Comparison of ENCODE assay signal across 21 mouse cellular contexts in the genomic region with DNA sequence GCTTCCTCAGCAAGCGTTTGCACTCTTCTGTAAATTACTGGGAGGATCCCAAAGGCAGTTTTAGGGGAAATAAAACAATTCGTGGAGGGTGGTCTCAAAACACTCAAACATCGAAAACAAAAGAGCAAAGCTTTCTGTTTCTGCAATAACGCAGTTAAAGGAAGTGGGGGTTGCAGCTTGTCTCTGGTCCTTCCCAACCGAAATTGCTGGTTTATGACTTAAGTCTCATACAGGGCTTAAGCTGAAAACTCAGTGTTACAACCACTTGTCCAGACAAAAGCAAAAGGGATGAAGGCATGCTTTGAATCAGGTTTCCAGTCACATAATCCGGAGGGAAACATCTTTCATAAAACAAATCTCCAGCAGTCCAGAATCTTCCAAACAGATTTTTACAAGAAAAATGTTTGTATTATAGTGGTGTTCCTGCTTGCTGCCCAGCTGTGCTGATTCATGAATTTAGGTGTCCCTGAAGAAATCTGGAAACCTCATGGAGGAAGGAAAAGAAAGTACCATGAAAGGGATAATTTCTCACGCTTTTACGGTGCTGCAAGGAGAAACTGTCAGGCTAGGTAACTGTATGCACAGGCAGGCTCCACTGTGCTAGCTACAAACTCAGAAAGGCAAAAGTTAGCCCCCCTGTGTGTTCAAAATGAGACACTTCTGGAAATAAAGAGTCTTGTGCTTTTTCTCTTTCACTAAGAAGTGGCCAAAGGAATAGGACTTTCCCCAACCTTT.
A peak's percentile ranks its signal among the peaks of the same experiment; 100 is the strongest.
DNase-seq lines count a peak whose midpoint lies in the region; ATAC-seq and TF ChIP-seq lines count a peak whose summit lies in the region.
"Had no signal": no experiment of that assay in that cellular context is flagged by ENCODE, and none has a peak within 500 bp of the region (broad histone marks: within the 10 kb centered on the region; RNA-seq: fewer than 3 reads in every experiment).

No protein-coding gene starts in this region.

- no peak for DNase-seq in lung, adult 2 months
- no peak for DNase-seq in ovary, postnatal 14 days (ENCODE audit: low spot score)
- DNase-seq: cerebellum, adult 11-12 months; cerebellum, postnatal 10 days; gastrocnemius, adult 2 months; kidney, adult 2 months; kidney, postnatal 25 days; layer of hippocampus, postnatal 36 days; thymus, adult 2 months had no signal

- TF ChIP-seq CTCF in lung, adult 2 months (IDR thresholded peaks at IDR 0.05; ENCODE audit: insufficient read depth, low read length) = no peak
- TF ChIP-seq CTCF in embryonic fibroblast, embryonic 13.5 days (IDR thresholded peaks at IDR 0.05; ENCODE audit: borderline replicate concordance, insufficient read depth, low read length) = no peak

- no peaks in the 10 kb centered on the region for H3K9me3 ChIP-seq in hindbrain, embryonic 15.5 days
- H3K9me3 ChIP-seq in hindbrain, embryonic 16.5 days (ENCODE audit: control insufficient read depth, low read length) = no peaks in the 10 kb centered on the region
- no peaks in the 10 kb centered on the region for H3K9me3 ChIP-seq in lung, embryonic 15.5 days
- no peaks in the 10 kb centered on the region for H3K9me3 ChIP-seq in limb, embryonic 15.5 days
- H3K9me3 ChIP-seq: liver, embryonic 12.5 days; midbrain, embryonic 12.5 days had no signal

- 59% methylated on average over 8 of the region's 8 CpGs for WGBS in hindbrain, embryonic 15.5 days
- 61% methylated on average over 8 of the region's 8 CpGs for WGBS in hindbrain, embryonic 16.5 days
- 45% methylated on average over 8 of the region's 8 CpGs for WGBS in lung, embryonic 15.5 days
- WGBS in lung, adult 2 months = 44% methylated on average over 8 of the region's 8 CpGs
- WGBS in limb, embryonic 15.5 days = 15% methylated on average over 8 of the region's 8 CpGs

- 0 out of 2 replicates have a peak overlapping the region, but pooled peaks have one; percentile 18 for H3K27ac ChIP-seq in hindbrain, embryonic 15.5 days (replicated peaks)
- H3K27ac ChIP-seq in hindbrain, embryonic 16.5 days (ENCODE audit: low read depth, low read length) = no peak overlapping the region
- peak overlapping the region; percentile 12; the same call in 1 of the 2 replicates for H3K27ac ChIP-seq in lung, embryonic 15.5 days
- peak overlapping the region; percentile 23; the same call in 1 of the 2 replicates for H3K27ac ChIP-seq in embryonic fibroblast, embryonic 13.5 days (ENCODE audit: insufficient read depth, low read length)
- peak overlapping the region; percentile 75 for H3K27ac ChIP-seq in limb, embryonic 15.5 days
- H3K27ac ChIP-seq: gastrocnemius, adult 2 months; liver, embryonic 12.5 days; midbrain, embryonic 12.5 days had no signal

- TF ChIP-seq POLR2A in lung, adult 2 months (IDR thresholded peaks at IDR 0.05; ENCODE audit: borderline replicate concordance, extremely low read depth, low read depth, low read length) = no peak
- TF ChIP-seq POLR2A in embryonic fibroblast, embryonic 13.5 days (IDR thresholded peaks at IDR 0.05; ENCODE audit: low read depth, low read length) = no peak

- ATAC-seq in hindbrain, embryonic 15.5 days (ENCODE audit: low FRiP score, low read depth) = no peak
- ATAC-seq in hindbrain, embryonic 16.5 days = no peak
- ATAC-seq in lung, embryonic 15.5 days (ENCODE audit: borderline replicate concordance, extremely low read depth, low FRiP score, low TSS enrichment) = no peak
- no peak for ATAC-seq in limb, embryonic 15.5 days (ENCODE audit: insufficient number of reproducible peaks, low FRiP score, low TSS enrichment, low read depth)
- ATAC-seq in megakaryocyte, adult 5-6 weeks (ENCODE audit: poor library complexity, severe bottlenecking) = no peak
- ATAC-seq: forebrain, embryonic 14.5 days; liver, embryonic 12.5 days; lung, postnatal 0 days; Patski had no signal

- H3K27me3 ChIP-seq in hindbrain, embryonic 15.5 days = no peaks in the 10 kb centered on the region
- H3K27me3 ChIP-seq in hindbrain, embryonic 16.5 days (replicated peaks; ENCODE audit: control insufficient read depth, insufficient read depth, low read length) = no peaks in the 10 kb centered on the region
- no peaks in the 10 kb centered on the region for H3K27me3 ChIP-seq in lung, embryonic 15.5 days
- H3K27me3 ChIP-seq in limb, embryonic 15.5 days = no peaks in the 10 kb centered on the region
- H3K27me3 ChIP-seq: liver, embryonic 12.5 days; midbrain, embryonic 12.5 days; Patski had no signal

- no peaks in the 10 kb centered on the region for H3K36me3 ChIP-seq in hindbrain, embryonic 15.5 days
- no peaks in the 10 kb centered on the region for H3K36me3 ChIP-seq in hindbrain, embryonic 16.5 days (ENCODE audit: control insufficient read depth, insufficient read depth, low read length)
- peaks cover 8% of the 10 kb centered on the region; the same call in 1 of the 2 replicates for H3K36me3 ChIP-seq in lung, embryonic 15.5 days
- H3K36me3 ChIP-seq in limb, embryonic 15.5 days = 0 out of 2 replicates have a peak, but pooled peaks cover 3% of the 10 kb centered on the region
- H3K36me3 ChIP-seq: liver, embryonic 12.5 days; midbrain, embryonic 12.5 days had no signal

- peaks cover 12% of the 10 kb centered on the region for H3K4me1 ChIP-seq in hindbrain, embryonic 15.5 days (replicated peaks)
- H3K4me1 ChIP-seq in hindbrain, embryonic 16.5 days (ENCODE audit: control insufficient read depth, insufficient read depth, low read depth, low read length) = peaks cover 5% of the 10 kb centered on the region
- H3K4me1 ChIP-seq in lung, embryonic 15.5 days = peaks cover 19% of the 10 kb centered on the region
- no peaks in the 10 kb centered on the region for H3K4me1 ChIP-seq in lung, adult 2 months (ENCODE audit: control insufficient read depth, insufficient read depth, low read length)
- H3K4me1 ChIP-seq in embryonic fibroblast, embryonic 13.5 days (ENCODE audit: control insufficient read depth, insufficient read depth, low read length) = no peaks in the 10 kb centered on the region; the same call in 1 of the 2 replicates
- peaks cover 15% of the 10 kb centered on the region for H3K4me1 ChIP-seq in limb, embryonic 15.5 days
- H3K4me1 ChIP-seq: liver, embryonic 12.5 days; midbrain, embryonic 12.5 days had no signal

- no peak overlapping the region for H3K4me3 ChIP-seq in hindbrain, embryonic 15.5 days
- H3K4me3 ChIP-seq in hindbrain, embryonic 16.5 days (ENCODE audit: low read length) = no peak overlapping the region
- H3K4me3 ChIP-seq in lung, embryonic 15.5 days = no peak overlapping the region
- no peak overlapping the region for H3K4me3 ChIP-seq in lung, adult 2 months (replicated peaks; ENCODE audit: extremely low read depth, low read depth, low read length)
- no peak overlapping the region for H3K4me3 ChIP-seq in embryonic fibroblast, embryonic 13.5 days (ENCODE audit: insufficient read depth, low read length)
- H3K4me3 ChIP-seq in limb, embryonic 15.5 days = no peak overlapping the region
- H3K4me3 ChIP-seq: gastrocnemius, adult 2 months; liver, embryonic 12.5 days; midbrain, embryonic 12.5 days had no signal

- H3K9ac ChIP-seq in hindbrain, embryonic 15.5 days = no peak overlapping the region
- H3K9ac ChIP-seq in hindbrain, embryonic 16.5 days (ENCODE audit: low read depth, low read length) = no peak overlapping the region
- no peak overlapping the region for H3K9ac ChIP-seq in lung, embryonic 15.5 days
- no peak overlapping the region for H3K9ac ChIP-seq in limb, embryonic 15.5 days
- H3K9ac ChIP-seq: liver, embryonic 12.5 days; midbrain, embryonic 12.5 days had no signal

- no peak overlapping the region for H3K4me2 ChIP-seq in hindbrain, embryonic 15.5 days
- no peak overlapping the region for H3K4me2 ChIP-seq in hindbrain, embryonic 16.5 days (ENCODE audit: low read length)
- H3K4me2 ChIP-seq in lung, embryonic 15.5 days = no peak overlapping the region
- no peak overlapping the region for H3K4me2 ChIP-seq in limb, embryonic 15.5 days
- H3K4me2 ChIP-seq: heart, embryonic 11.5 days; liver, embryonic 12.5 days; midbrain, embryonic 12.5 days had no signal
